Mouse (Mus musculus): ENCODE data around the gene Mcoln2.

Gene Mcoln2

DNA sequence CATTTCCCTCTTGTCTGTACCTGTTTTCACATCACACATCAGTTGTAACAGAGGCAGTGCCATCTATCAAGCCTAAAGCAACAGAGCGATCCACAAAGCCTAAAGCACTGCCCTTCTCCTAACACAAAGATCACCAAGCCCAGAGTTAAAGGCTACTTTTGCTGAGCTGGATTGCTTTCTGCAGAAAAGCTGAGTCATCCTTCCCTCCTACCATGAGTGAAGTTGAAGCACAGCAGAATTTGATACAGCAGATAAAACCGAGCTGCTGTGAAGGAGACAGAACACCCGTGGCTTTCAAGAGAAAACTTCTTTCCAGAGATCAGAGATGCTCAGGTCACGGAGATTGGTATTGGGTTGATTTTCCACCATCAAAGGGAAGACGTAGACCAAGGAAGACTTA is 3.5 kb upstream of the Mcoln2 start:
- no peak for DNase-seq

DNA sequence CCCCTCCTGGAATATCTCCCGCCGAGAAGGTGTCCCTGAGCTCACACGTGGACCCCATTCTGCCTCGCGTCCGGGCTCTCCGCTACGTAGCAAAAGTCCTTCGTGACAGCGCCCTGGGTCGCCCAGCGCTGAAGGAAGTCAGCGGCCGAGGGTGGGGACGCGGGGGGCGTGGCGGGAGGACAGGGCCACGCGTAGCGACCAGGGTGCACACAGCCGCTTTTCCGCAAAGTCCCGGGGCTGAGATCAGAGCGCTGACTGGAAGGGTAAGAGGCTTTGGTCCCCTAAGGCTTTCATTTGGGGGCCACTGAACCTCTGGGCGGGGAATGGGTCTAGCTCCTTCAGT is 396 bp downstream of the Mcoln2 start:
- DNase-seq: peak; percentile 40 to 65

DNA sequence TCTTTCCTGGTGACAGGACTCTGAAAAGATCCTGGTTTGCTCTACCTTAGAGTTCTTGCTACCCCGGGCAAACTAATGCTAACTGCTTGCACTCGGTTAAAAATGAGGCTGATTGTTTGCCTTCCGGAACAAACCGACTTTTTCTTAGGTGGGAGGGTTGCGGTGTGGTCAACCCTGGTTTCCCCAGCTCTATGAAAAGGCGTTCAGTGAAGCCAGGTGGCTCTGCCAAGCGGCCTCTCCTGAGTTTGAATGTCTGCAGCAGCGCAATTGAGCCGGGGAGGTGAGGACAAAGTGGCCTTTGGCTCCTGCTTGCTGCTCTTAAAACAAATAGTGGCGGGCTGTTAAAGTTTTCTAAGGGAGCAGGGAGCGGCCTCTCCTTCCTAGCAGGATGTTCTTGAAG is 927 bp downstream of the Mcoln2 start:
- DNase-seq: peak; percentile 53 to 69

DNA sequence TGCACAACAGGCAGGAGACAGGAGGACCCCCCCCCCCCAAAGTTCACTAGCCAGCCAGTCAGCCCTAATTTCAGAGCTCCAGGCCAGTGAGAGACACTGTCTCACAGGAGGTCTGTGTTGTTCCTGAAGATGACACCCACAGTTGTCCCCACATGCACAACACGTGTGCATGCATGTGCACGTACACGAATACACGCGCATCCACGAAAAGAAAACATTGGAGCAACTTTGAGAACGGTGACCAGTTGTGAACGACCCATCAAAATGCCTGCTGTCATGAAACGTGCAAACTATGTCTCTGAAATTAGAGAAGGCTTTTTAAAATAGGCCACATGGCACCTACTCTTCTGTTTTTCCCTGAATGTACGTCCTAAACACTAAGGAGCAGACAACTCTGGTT is 1.7 kb downstream of the Mcoln2 start:
- DNase-seq: no peak

DNA sequence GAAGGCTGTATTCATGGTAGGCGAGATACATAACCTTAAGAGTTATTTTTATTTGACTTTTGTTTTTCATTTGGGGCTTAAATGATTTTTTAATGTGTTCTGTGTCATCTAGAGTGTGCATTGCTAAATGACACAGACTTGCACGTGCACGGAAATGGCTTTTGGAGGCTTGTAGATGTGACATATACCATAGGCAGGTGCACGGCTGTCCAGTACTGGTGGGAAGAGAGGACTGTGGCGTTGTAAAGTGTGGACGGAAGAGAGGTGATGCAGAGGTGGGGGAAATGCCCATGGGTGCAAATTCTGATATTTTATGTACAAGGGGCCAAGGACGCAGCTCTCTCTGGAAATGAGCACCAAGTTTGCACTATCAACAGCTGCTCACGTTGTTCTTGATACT is 2.1 kb downstream of the Mcoln2 start:
- DNase-seq: no peak

DNA sequence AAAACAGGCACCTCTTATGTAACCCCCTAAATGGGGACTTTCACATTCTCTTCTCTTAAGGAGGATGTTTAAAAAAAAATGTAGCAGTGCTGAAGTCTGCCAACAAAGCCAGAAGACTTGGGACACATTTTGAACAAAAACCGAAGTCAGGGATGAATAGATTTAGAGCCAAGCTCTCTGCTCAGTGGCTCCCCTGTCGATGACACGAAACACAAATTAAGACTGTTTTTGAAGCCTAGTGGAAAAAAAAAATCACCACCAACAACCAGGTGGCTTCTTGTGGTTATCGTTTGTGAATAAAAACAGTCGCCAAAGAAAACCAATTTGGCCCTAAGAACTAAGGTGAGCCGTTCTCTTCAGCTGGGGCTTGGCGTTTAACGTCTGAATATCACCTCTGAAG is 2.7 kb downstream of the Mcoln2 start:
- DNase-seq: no peak

DNA sequence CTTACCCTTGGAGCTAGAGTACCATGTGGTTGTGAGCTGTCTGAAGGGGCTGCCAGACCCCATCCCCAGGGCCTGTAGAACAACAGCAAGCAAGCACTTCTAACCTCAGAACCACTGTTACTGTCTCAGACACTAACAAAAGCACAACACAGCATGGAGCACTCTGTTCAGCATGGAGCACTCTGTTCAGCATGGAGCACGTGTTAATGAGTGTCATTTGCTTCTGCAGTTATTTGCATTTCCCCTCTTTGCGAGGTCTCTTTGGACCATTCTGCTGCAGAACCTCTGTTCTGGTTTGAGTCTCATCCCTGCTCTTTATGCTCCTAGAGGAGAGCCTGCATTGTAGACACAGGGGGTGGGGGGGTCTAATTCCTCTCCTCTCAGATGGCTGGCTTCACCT is 3.3 kb downstream of the Mcoln2 start:
- DNase-seq: no peak

DNA sequence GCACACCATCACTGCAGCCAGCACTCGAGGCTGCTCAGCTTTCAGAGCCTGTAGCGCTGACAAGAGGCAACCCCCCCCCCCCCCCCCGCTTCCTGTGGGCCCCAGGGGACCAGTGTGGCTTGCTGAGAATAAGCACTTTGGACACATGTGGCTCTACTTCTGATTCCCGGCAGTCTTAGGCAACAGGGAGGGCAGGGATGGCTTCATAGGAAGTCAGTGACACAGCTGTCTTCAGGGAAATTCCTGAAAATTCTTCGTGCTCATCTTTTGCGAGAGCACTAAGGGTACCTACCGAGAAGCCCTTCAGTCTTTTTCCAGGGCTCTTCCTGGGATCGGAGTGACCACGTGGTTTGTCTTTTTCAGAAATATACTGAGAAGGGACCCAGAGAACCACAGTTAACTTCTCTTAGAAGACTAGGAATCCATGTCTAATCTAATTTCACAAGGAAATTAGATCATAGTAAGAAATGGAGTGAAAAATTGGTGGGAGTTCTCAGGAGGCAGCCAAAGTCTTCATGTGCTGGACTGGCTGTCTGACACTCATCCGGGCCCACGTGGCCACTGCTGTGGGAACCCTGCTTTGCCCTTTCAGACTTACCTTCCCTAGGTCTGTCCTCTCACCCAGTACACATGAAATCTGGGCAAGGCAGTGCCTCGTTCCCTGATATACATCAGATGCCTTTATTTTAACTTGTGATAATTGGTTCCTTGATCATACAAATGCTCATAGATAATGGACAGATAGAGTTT is 4.4 kb downstream of the Mcoln2 start:
- DNase-seq: peak in 1 of 2 experiments; percentile 40

DNA sequence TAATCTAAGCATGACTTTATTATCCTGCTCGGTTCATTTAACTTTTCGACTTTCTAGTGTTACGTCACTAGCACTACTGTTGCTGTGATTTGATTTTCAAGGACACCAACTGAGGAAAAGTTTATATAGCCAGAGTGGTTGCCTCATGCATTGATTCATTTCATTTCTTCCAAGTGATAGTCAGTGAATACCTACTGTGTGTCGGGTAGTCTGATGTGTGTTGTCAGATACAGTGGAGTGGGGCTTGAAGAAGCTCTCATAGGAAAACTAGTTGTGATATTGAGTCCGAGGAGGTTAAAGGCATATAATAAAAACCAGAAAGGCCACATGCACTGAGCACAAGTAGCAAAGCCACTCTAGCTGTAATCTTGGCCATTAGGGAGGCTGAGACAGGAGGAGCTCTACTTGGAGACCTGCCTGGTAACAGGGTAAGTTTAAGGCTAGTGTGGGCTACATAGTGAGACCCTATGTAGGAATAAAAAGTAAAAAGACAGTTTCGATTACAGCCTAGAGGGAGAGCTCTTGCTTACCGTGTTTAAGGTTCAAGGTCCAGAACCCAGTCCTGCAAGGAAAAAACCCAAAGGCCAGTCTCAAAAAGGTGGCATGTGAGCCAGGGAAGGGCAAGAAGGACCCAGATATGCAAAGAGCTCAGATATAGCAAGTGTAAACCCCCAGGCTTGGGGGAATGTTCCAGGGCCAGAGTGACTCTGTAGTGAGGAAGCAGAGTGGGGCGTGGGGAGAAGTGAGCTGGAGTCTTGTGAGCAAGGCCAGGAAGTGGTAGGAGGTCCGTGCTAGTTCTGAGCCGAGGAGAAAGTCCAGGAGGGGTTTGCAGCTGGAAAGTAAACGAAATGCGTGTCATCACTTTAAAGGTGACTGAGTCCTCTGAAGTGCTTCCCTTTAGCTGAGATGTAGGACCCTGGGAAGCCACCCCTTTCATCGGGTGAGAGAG is 6.3 kb downstream of the Mcoln2 start:
- no peak for DNase-seq

DNA sequence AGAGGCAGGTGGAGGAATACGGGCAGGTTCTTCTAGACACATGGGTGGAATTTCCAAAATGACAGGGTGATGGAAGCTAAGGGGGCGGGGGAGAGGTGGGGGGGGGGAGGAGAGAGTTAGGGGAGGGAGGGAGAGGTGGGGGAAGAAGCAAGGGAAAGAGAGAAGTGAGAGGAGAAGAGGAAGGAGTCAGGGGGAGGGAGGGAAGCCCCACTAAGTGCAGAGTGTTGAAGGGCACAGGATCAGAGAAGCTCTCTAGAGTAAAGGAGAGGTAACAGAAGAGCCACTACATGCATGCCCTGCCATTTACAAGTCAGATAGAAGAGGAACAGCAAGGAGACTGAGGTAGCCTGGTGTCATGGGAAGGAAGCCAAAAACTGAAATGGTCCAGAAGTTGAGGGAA is 7.2 kb downstream of the Mcoln2 start:
- DNase-seq: no peak

DNA sequence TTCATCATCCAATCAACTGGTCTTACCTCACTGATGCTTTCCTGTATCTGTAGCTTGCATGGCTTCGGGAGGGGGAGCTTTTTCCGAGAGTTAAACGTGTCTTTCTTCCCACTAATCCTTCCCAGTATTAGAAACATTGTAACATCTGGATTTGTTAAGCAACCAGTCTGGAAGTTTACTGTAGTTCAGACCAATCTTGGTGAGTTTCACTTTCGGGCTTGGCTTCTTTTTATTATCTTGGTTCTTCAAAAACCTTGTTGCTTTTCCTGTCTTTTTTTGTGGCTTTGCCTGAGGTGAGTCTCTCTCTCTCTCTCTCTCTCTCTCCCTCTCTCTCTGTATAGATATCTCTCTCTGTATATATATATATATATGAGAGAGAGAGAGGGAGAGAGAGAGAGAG is 8.4 kb downstream of the Mcoln2 start:
- DNase-seq: no peak

DNA sequence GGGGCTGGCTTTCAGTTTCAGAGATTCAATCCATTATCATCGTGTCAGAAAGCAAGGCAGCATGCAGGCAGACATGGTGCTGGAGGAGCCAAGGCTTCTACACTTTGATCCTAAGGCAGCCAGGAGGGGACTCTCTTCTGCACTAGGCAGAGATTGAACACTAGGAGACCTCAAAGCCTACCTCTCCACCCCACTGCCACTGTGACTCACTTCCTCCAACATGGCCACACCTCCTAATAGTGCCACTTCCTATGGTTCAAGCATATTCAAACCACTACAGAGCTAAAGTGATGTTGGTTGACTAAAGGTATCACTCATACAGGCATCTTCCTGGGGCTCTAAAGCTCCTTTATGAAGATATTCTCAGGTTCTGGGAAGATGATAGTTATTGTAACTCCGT is 9.7 kb downstream of the Mcoln2 start:
- DNase-seq: no peak

DNA sequence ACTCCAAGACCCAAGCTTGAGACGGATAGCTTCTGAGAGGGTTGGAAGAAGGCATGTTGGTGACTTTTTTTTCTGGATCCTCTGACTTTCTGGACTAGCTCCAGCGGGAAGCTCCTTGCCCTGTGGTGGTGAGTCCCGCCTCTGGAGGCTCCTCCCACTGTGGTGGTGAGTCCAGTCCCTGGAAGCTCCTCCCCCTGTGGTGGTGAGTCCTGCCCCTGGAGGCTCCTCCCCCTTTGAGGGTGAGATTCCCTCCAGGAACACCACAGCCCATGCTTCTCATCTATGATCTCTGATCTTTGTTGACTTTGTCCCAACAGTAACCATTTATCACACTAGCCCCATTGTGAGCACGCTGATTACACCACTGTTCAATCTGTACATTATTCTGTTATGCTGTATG is 12.6 kb downstream of the Mcoln2 start:
- DNase-seq: no peak

DNA sequence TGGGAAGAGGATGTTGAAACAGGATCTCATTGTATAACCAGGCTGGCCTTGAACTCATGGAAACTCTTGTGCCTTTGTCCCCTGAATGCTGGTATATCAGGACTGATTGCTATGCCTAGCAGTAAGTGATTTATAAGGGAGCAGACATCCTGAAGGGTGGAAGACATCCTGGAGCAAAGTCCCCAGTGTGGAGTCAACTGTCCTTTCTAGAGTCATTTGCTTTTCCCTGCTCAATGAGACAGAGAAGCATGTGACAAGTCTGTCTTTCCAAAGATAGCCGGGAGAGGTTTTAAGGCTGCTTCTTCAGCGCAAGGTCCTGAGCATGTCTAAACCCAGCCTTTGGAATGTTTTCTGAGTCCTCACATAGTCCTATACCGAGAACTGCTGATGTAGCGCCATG is 19.7 kb downstream of the Mcoln2 start:
- DNase-seq: no peak

DNA sequence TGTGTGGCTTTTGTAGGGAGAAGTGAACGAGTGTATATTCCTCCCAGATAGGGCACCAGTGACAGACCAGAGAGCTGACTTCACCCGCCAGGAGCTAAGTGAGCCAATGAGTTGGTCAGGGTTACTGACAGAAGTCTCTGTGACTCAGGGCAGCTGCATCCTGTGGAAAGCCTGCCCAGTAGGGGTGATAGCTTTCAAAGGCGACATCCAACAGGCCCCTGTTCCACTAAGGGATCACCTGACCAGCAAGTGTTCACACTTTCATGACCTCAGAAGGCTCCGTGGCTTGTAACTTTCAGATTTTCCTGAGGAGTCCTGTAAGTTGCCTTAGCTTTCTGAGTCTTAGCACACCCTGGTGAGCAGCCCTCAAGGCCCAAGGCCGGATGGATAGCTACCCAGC is 23.4 kb downstream of the Mcoln2 start:
- DNase-seq: no peak

DNA sequence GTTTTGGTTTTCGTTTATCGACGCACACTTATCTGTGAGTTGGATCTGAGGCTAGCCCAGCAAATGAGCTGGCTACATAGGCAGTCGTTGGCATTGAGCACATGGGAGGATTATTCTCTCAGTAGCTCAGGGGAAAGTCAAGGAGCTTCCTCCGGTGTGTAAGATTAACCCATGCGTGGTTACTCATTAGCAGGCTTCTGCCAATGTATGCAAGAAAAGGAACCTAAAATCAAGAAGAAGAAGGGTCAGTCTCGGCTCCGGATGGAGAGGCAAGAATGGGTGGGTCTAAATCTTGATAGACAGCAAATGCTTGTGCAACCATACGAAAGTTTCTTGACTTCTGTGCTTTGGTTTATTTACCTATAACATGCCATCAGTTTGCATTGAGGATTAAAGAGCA is 24.6 kb downstream of the Mcoln2 start:
- DNase-seq: peak in 1 of 2 experiments; percentile 32

DNA sequence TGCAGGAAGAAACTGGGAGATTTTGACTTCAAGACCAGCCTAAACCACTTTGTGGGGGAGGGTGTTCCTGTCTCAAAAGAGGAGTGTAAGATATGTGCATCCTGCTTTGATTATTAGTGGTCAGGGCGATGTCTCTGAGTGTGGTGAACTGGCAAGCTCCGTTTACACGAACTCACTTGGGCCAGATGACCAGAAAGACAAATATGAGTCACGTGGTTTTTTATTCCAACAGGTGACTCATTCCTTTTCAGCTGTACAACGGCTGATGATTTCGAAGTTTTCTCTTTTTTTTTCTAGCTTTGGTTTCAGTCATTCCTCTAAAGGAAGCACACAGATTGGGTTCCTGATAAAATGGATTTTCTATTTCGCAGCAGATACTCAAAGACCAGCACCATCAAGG is 27.7 kb downstream of the Mcoln2 start:
- DNase-seq: no peak

DNA sequence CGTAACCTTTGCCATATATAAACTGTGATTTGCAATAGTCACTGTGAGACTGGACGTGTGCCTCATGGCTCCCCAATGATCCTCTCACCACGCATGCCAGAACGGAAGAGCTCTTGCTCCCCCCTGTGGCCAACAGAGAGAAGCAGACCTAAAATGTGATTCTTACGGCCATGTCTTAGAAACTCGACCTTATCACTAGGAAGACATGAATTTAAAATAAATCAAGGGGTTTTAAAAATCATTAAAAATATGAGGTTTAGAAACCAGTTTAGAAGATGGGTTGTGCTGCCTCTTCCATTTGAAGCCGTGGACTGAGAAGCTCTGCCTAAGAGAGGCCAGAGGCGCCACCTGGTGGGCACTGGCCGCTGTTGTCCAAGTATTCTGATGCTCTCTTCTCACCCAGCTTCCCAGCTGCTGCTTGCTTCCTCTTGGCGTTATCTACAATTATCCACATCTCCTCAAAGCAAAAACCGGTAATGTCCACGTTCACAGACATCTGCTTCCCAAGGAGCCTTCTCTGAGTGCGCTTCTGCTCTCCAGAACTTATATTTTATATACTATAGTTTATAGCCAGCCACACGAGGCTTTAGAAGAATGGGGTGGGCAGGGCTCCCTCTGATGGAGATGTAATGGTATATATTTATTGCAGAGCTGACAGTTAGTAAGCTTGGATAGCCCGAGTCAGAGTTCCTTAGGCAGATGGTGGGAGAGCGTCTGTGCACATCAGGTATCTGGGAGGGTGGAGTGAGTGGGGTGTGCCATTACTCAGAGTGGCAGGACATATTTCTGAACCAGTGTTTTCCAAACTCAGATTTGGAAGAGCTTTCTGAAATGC is 28.3 kb downstream of the Mcoln2 start:
- DNase-seq: peak; percentile 83 to 90

DNA sequence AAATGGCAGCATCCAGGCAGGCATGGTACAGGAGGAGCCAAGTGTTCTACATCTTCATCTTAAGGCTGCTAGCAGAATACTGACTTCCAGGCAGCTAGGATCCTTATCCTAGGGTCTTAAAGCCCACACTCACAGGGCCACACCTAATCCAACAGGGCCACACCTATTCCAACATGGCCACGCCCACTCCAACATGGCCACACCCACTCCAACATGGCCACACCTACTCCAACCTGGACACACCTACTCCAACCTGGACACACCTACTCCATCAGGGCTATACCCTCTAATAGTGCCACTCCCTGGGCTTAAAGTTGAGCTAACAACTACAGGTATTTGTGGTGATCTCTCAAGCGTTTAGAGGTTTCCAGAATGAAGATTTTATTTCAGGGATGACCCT is 30.7 kb downstream of the Mcoln2 start:
- peak in 1 of 2 experiments; percentile 32 for DNase-seq

DNA sequence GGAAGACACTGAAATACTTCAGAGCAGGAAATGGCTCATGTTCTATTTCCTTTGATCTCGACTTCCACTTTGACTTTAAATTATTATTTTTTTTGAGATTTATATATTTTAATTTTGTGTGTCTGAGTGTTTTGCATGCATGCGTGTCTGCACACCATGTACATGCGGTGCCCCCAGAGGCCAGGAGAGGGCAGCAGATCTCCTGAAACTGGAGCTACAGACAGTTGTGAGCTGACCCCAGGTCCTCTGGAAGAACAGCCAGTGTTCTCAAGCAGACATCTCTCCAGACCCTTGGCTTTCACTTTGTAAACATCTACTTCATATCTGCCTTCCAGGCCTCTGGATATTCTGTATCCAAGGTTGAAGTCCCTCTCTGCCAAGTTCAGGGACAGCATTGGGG is 31.4 kb downstream of the Mcoln2 start:
- DNase-seq: peak; percentile 76 to 80

DNA sequence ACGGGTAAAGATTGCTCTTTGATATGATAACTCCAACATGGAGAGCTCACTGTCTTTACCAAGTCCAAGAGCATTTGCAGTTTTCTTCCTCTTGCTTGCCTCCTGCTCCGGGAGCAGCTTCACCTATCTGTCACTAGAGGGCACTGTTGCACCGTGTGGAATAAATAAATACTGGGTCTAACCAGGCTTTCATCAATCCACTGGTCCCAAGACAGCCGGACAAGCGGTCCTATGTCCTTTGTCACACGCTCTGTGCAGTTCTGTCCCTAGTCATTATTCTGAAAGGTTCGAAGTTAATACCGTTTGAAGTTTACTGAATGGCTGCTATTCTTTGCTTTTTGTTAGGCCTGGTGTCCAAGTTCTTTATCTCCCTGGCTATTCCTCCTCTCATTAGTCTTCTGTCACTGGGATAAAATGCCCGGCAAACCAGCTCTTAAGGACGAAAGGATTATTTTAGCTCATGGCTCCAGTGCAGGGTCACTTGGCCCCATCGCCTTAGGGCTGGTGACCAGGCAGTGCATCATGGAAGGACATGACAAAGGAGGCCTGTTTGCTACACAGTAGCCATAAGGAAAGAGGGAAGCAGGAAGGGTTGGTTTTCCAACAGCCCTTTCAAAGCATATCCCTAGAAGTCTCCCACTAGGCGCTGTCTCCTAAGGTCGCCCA is 35.5 kb downstream of the Mcoln2 start:
- DNase-seq: peak; percentile 65 to 69

DNA sequence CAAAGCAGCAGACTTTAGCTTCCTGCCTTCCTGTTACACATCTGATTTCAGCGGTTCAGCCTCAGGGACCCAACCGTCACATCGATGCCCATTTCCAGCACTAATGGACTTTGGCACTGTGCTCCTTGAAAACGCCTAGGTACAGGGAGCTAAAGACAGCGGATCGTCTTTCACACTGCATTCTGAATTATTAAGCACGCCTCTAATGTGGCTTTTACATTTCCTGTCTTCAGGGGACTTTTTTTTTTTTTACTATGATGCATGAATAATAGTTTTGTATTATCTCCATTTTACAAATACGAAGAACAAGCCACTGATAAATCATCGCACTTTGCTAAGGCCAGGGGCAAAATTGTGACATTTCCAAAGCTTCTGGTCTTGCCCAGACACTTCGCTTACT is 36.4 kb downstream of the Mcoln2 start:
- DNase-seq: no peak

DNA sequence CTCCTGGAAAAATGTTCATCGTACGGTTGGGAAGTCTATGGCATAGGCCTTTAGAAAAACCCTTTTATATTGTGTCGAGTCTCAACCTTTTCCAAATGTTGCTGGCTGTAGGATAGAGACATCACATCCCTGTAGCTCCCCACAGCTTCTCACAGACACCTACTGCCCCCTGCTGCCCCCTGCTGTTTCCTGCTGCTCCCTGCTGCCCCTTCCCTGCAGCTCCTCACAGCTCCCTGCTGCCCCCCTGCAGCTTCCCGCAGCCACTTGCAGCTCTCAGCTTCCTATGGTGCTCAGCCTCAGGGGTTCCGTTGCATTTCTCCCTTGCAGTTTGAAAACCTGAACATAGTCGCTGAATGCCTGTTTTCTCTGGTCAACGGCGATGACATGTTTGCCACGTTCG is 40.3 kb downstream of the Mcoln2 start:
- DNase-seq: no peak

Data from kidney, postnatal 25 days (tissue).